In the genomic region with DNA sequence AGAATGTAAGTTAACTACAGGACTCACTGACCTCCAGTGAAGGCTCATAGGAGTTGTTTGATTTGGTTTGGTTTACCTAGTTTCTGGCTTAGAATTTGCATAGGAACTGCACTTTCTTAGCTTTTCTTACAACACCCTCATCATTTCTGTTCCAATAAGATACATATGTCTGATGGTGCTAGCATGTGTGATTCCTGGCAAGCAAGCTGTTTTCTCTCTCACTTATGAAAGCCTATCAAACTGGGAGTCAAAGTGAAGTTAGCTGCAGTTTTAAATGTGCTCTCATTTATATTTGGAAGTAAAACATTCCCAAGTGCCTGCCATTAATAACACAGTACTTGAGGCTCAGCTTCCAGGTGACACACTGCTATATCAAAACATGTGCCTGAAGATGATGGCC, we compare ENCODE assay signal across 25 mouse cellular contexts.
DNase-seq lines count a peak whose midpoint lies in the region; ATAC-seq and TF ChIP-seq lines count a peak whose summit lies in the region.
"Had no signal": no experiment of that assay in that cellular context is flagged by ENCODE, and none has a peak within 500 bp of the region (broad histone marks: within the 10 kb centered on the region; RNA-seq: fewer than 3 reads in every experiment).

No protein-coding gene starts in this region.

- H3K4me1 ChIP-seq in forebrain, embryonic 16.5 days (replicated peaks; ENCODE audit: control insufficient read depth, insufficient read depth, low read length) = no peaks in the 10 kb centered on the region
- H3K4me1 ChIP-seq in forebrain, embryonic 10.5 days = peaks cover 6% of the 10 kb centered on the region
- H3K4me1 ChIP-seq: heart, embryonic 12.5 days; heart, embryonic 15.5 days had no signal

- H3K9ac ChIP-seq in forebrain, embryonic 16.5 days (replicated peaks; ENCODE audit: low read depth, low read length) = no peak overlapping the region
- H3K9ac ChIP-seq: heart, embryonic 12.5 days; heart, embryonic 15.5 days; hindbrain, embryonic 14.5 days had no signal

- peaks cover 3% of the 10 kb centered on the region; the same call in 1 of the 2 replicates for H3K27me3 ChIP-seq in forebrain, embryonic 16.5 days (replicated peaks; ENCODE audit: control insufficient read depth, insufficient read depth, low read length)
- H3K27me3 ChIP-seq in forebrain, embryonic 10.5 days (ENCODE audit: poor library complexity, severe bottlenecking) = peaks cover 78% of the 10 kb centered on the region
- H3K27me3 ChIP-seq: CH12.LX; heart, embryonic 12.5 days had no signal

- no peak for TF ChIP-seq POLR2A in brain, embryonic 14.5 days (IDR thresholded peaks at IDR 0.05; ENCODE audit: borderline replicate concordance, extremely low read depth, insufficient read depth, insufficient read length, poor library complexity, severe bottlenecking)

- intact Hi-C loops in heart, postnatal 25 days (cut with DNase I) = no loop called here

- DNase-seq in forebrain, embryonic 10.5 days (ENCODE audit: extremely low spot score, low spot score) = no peak
- DNase-seq in layer of hippocampus, adult 9-11 months = peak; percentile 12
- no peak for DNase-seq in layer of hippocampus, adult 9-10 months (ENCODE audit: low spot score)
- peak; percentile 52 for DNase-seq in brain, embryonic 14.5 days (ENCODE audit: low read depth)
- DNase-seq in heart, postnatal 25 days (ENCODE audit: low spot score) = no peak
- DNase-seq: adrenal gland, adult 2 months; adrenal gland, postnatal 14 days; B cell, adult 2 months; cerebellum, adult 18-20 months; cerebellum, adult 9-10 months; cerebellum, postnatal 14 days; gastrocnemius, postnatal 25 days; heart, adult 18-20 months; heart, postnatal 10 days; heart, postnatal 4 days; kidney, adult 18-20 months had no signal

- 0 out of 2 replicates have a peak, but pooled peaks have one; percentile 18 for ATAC-seq in forebrain, embryonic 16.5 days
- ATAC-seq: hindbrain, postnatal 0 days; inflammation-experienced regulatory T-cells, adult 6 months; intestine, embryonic 16.5 days had no signal

- no peaks in the 10 kb centered on the region for H3K9me3 ChIP-seq in forebrain, embryonic 16.5 days (ENCODE audit: control insufficient read depth, low read length)
- no peaks in the 10 kb centered on the region for H3K9me3 ChIP-seq in forebrain, embryonic 10.5 days
- H3K9me3 ChIP-seq: G1E; heart, embryonic 12.5 days; heart, embryonic 15.5 days had no signal

- no peak for TF ChIP-seq CTCF in brain, embryonic 14.5 days (IDR thresholded peaks at IDR 0.05; ENCODE audit: borderline replicate concordance, extremely low read depth, insufficient read depth, insufficient read length)

- no peaks in the 10 kb centered on the region for H3K36me3 ChIP-seq in forebrain, embryonic 16.5 days (ENCODE audit: control insufficient read depth, insufficient read depth)
- H3K36me3 ChIP-seq in forebrain, embryonic 10.5 days (replicated peaks) = no peaks in the 10 kb centered on the region
- H3K36me3 ChIP-seq: G1E; heart, embryonic 12.5 days; heart, embryonic 15.5 days had no signal

- no peak overlapping the region for H3K27ac ChIP-seq in forebrain, embryonic 16.5 days (ENCODE audit: low read length)
- H3K27ac ChIP-seq in forebrain, embryonic 10.5 days = no peak overlapping the region
- H3K27ac ChIP-seq: heart, embryonic 15.5 days; hindbrain, embryonic 14.5 days; hindbrain, postnatal 0 days had no signal

- no peak overlapping the region for H3K4me3 ChIP-seq in forebrain, embryonic 16.5 days (replicated peaks; ENCODE audit: low read length)
- no peak overlapping the region for H3K4me3 ChIP-seq in forebrain, embryonic 10.5 days
- H3K4me3 ChIP-seq: heart, embryonic 12.5 days; heart, embryonic 15.5 days had no signal

- no peak overlapping the region for H3K4me2 ChIP-seq in forebrain, embryonic 16.5 days (ENCODE audit: low read length)
- H3K4me2 ChIP-seq: heart, embryonic 12.5 days; heart, embryonic 15.5 days; hindbrain, embryonic 14.5 days had no signal

Comparison
In these comparisons a context has a peak if more than half of its experiments do, and no peak if none do; other contexts are left out.
1. DNase-seq: peak in layer of hippocampus, adult 9-11 months (single experiment) and brain, embryonic 14.5 days (single experiment); none in forebrain, embryonic 10.5 days (single experiment), layer of hippocampus, adult 9-10 months (single experiment) and heart, postnatal 25 days (single experiment).